Comparison of ENCODE assay signal across 17 mouse cellular contexts in the genomic region with DNA sequence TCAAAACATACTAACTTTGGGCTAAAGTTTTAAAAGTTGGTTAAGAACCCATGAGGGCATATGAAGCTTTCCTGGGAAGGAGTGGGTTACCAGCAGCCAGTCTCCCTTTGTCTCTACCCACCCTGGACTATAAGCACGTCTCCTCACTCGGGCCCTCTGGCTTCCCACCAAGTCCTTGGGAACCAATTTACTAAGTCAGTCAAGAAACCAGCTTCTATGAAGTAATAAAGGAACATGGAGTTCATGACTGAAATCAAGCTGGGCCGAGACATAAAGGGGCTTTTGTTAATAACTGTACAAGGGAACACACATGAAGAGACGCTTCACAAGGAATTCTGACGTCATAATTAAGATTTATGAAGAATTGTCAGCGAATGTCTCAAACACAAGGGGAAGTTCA. TPM values are rescaled to one million over a fixed set of nuclear protein-coding genes. Genes with fewer than 3 reads are reported as not detected.
DNase-seq lines count a peak whose midpoint lies in the region; ATAC-seq and TF ChIP-seq lines count a peak whose summit lies in the region.
"Had no signal": no experiment of that assay in that cellular context is flagged by ENCODE, and none has a peak within 500 bp of the region (broad histone marks: within the 10 kb centered on the region; RNA-seq: fewer than 3 reads in every experiment).

No protein-coding gene starts in this region.

- H3K27ac ChIP-seq in forebrain, embryonic 15.5 days (replicated peaks), result peak overlapping the region; percentile 53
- no peak overlapping the region for H3K27ac ChIP-seq in forebrain, embryonic 11.5 days (ENCODE audit: low read depth, low read length)
- no peak overlapping the region for H3K27ac ChIP-seq in intestine, embryonic 15.5 days
- no peak overlapping the region for H3K27ac ChIP-seq in intestine, postnatal 0 days (ENCODE audit: low read depth, low read length)
- H3K27ac ChIP-seq in hindbrain, embryonic 16.5 days (ENCODE audit: low read depth, low read length), result no peak overlapping the region
- H3K27ac ChIP-seq: embryonic facial prominence, embryonic 13.5 days; liver, embryonic 15.5 days; stomach, embryonic 15.5 days had no signal

- 26% methylated on average over 6 of the region's 6 CpGs for WGBS in forebrain, embryonic 15.5 days
- 71% methylated on average over 6 of the region's 6 CpGs for WGBS in forebrain, embryonic 11.5 days
- WGBS in intestine, embryonic 15.5 days, result 71% methylated on average over 6 of the region's 6 CpGs
- 79% methylated on average over 6 of the region's 6 CpGs for WGBS in intestine, postnatal 0 days
- WGBS in hindbrain, embryonic 16.5 days, result 46% methylated on average over 6 of the region's 6 CpGs

- DNase-seq in forebrain, embryonic 11.5 days (ENCODE audit: low spot score), result no peak
- DNase-seq in adipocyte (ENCODE audit: low spot score), result peak; percentile 50
- DNase-seq in layer of hippocampus, postnatal 14 days (ENCODE audit: low spot score in 2 of 2), result no peak
- no peak for DNase-seq in spleen, postnatal 10 days (ENCODE audit: low spot score in 2 of 2)
- DNase-seq: cerebellum, postnatal 25 days; kidney, adult 18-20 months; thymus, postnatal 4 days had no signal

- no peaks in the 10 kb centered on the region for H3K36me3 ChIP-seq in forebrain, embryonic 15.5 days
- H3K36me3 ChIP-seq in forebrain, embryonic 11.5 days (ENCODE audit: control insufficient read depth, insufficient read depth, low read length), result no peaks in the 10 kb centered on the region
- H3K36me3 ChIP-seq in intestine, embryonic 15.5 days, result no peaks in the 10 kb centered on the region
- no peaks in the 10 kb centered on the region for H3K36me3 ChIP-seq in intestine, postnatal 0 days (ENCODE audit: control insufficient read depth, insufficient read depth)
- no peaks in the 10 kb centered on the region for H3K36me3 ChIP-seq in hindbrain, embryonic 16.5 days (ENCODE audit: control insufficient read depth, insufficient read depth, low read length)
- H3K36me3 ChIP-seq: embryonic facial prominence, embryonic 13.5 days; liver, embryonic 15.5 days; stomach, embryonic 15.5 days had no signal

- no peaks in the 10 kb centered on the region for H3K9me3 ChIP-seq in forebrain, embryonic 15.5 days
- H3K9me3 ChIP-seq in forebrain, embryonic 11.5 days (ENCODE audit: control insufficient read depth, low read length), result no peaks in the 10 kb centered on the region
- H3K9me3 ChIP-seq in intestine, embryonic 15.5 days, result no peaks in the 10 kb centered on the region
- H3K9me3 ChIP-seq in intestine, postnatal 0 days (ENCODE audit: control insufficient read depth), result no peaks in the 10 kb centered on the region
- no peaks in the 10 kb centered on the region for H3K9me3 ChIP-seq in hindbrain, embryonic 16.5 days (ENCODE audit: control insufficient read depth, low read length)
- H3K9me3 ChIP-seq: embryonic facial prominence, embryonic 13.5 days; liver, embryonic 15.5 days; stomach, embryonic 15.5 days had no signal

- no peak overlapping the region for H3K4me3 ChIP-seq in forebrain, embryonic 15.5 days
- no peak overlapping the region for H3K4me3 ChIP-seq in forebrain, embryonic 11.5 days (ENCODE audit: low read depth, low read length)
- no peak overlapping the region for H3K4me3 ChIP-seq in intestine, embryonic 15.5 days (replicated peaks)
- H3K4me3 ChIP-seq in intestine, postnatal 0 days (ENCODE audit: low read depth, low read length), result no peak overlapping the region
- H3K4me3 ChIP-seq in hindbrain, embryonic 16.5 days (ENCODE audit: low read length), result no peak overlapping the region
- H3K4me3 ChIP-seq: embryonic facial prominence, embryonic 13.5 days; liver, embryonic 15.5 days; stomach, embryonic 15.5 days had no signal

- peaks cover 11% of the 10 kb centered on the region for H3K4me1 ChIP-seq in forebrain, embryonic 15.5 days
- 0 out of 2 replicates have a peak, but pooled peaks cover 2% of the 10 kb centered on the region for H3K4me1 ChIP-seq in forebrain, embryonic 11.5 days (replicated peaks; ENCODE audit: control insufficient read depth, insufficient read depth, low read length)
- H3K4me1 ChIP-seq in intestine, embryonic 15.5 days (replicated peaks), result 0 out of 2 replicates have a peak, but pooled peaks cover 3% of the 10 kb centered on the region
- H3K4me1 ChIP-seq in intestine, postnatal 0 days (replicated peaks; ENCODE audit: control insufficient read depth, insufficient read depth, low read length), result no peaks in the 10 kb centered on the region
- no peaks in the 10 kb centered on the region for H3K4me1 ChIP-seq in hindbrain, embryonic 16.5 days (ENCODE audit: control insufficient read depth, insufficient read depth, low read depth, low read length)
- H3K4me1 ChIP-seq: liver, embryonic 15.5 days had no signal

- TF ChIP-seq CTCF in intestine, postnatal 0 days (IDR thresholded peaks at IDR 0.05; ENCODE audit: low read depth), result no peak

- H3K4me2 ChIP-seq in forebrain, embryonic 15.5 days (replicated peaks), result no peak overlapping the region
- no peak overlapping the region for H3K4me2 ChIP-seq in forebrain, embryonic 11.5 days (ENCODE audit: low read depth, low read length, severe bottlenecking)
- no peak overlapping the region for H3K4me2 ChIP-seq in intestine, embryonic 15.5 days (replicated peaks)
- no peak overlapping the region for H3K4me2 ChIP-seq in intestine, postnatal 0 days (replicated peaks; ENCODE audit: low read depth)
- H3K4me2 ChIP-seq in hindbrain, embryonic 16.5 days (ENCODE audit: low read length), result no peak overlapping the region
- H3K4me2 ChIP-seq: embryonic facial prominence, embryonic 13.5 days; liver, embryonic 15.5 days; stomach, embryonic 15.5 days had no signal

- H3K27me3 ChIP-seq in forebrain, embryonic 15.5 days, result no peaks in the 10 kb centered on the region
- H3K27me3 ChIP-seq in forebrain, embryonic 11.5 days (ENCODE audit: control insufficient read depth, insufficient read depth, low read length), result no peaks in the 10 kb centered on the region
- no peaks in the 10 kb centered on the region for H3K27me3 ChIP-seq in intestine, embryonic 15.5 days (replicated peaks)
- H3K27me3 ChIP-seq in intestine, postnatal 0 days (replicated peaks; ENCODE audit: control insufficient read depth, insufficient read depth, low read length), result no peaks in the 10 kb centered on the region
- H3K27me3 ChIP-seq in hindbrain, embryonic 16.5 days (replicated peaks; ENCODE audit: control insufficient read depth, insufficient read depth, low read length), result no peaks in the 10 kb centered on the region
- H3K27me3 ChIP-seq: embryonic facial prominence, embryonic 13.5 days; liver, embryonic 15.5 days; stomach, embryonic 15.5 days had no signal

- ATAC-seq in forebrain, embryonic 15.5 days (replicated peaks), result peak; percentile 74
- ATAC-seq in forebrain, embryonic 11.5 days (replicated peaks; ENCODE audit: low FRiP score), result no peak
- peak; percentile 17; the same call in 1 of the 2 replicates for ATAC-seq in intestine, embryonic 15.5 days
- no peak for ATAC-seq in intestine, postnatal 0 days
- ATAC-seq in hindbrain, embryonic 16.5 days, result peak; percentile 52; the same call in 1 of the 2 replicates

- H3K9ac ChIP-seq in forebrain, embryonic 15.5 days (replicated peaks), result no peak overlapping the region
- no peak overlapping the region for H3K9ac ChIP-seq in forebrain, embryonic 11.5 days (ENCODE audit: low read length)
- no peak overlapping the region for H3K9ac ChIP-seq in intestine, embryonic 15.5 days
- H3K9ac ChIP-seq in intestine, postnatal 0 days (ENCODE audit: low read depth, low read length), result no peak overlapping the region
- no peak overlapping the region for H3K9ac ChIP-seq in hindbrain, embryonic 16.5 days (ENCODE audit: low read depth, low read length)
- H3K9ac ChIP-seq: embryonic facial prominence, embryonic 13.5 days; liver, embryonic 15.5 days; stomach, embryonic 15.5 days had no signal

RNA-seq across cellular contexts. Expression of gene Wwtr1, which starts 41.3 kb away (rescaled TPM):
- 10.7 TPM in 2 replicates for polyA plus RNA-seq in forebrain, embryonic 15.5 days (2015; fragmentation: Nextera tagmentation; extraction: Ambion mirVana)
- 11.2 and 12.1 TPM in 2 replicates for polyA plus RNA-seq in forebrain, embryonic 11.5 days (2014; fragmentation: Nextera tagmentation; extraction: Ambion mirVana)
- 15.1 and 16.3 TPM in 2 replicates for polyA plus RNA-seq in intestine, embryonic 15.5 days (2015; fragmentation: Nextera tagmentation; extraction: Ambion mirVana)
- polyA plus RNA-seq in intestine, postnatal 0 days (2015; fragmentation: Nextera tagmentation; extraction: Ambion mirVana), result 13.6 and 14.6 TPM in 2 replicates
- polyA plus RNA-seq in hindbrain, embryonic 16.5 days (2015; fragmentation: Nextera tagmentation; extraction: Ambion mirVana), result 7.9 and 8.6 TPM in 2 replicates
- 10 to 100 TPM; 20.3 to 22.0 TPM for total RNA-seq in layer of hippocampus, postnatal 14 days (2021)
- total RNA-seq: granulocyte monocyte progenitor cell, adult 5-6 weeks; megakaryocyte progenitor cell, adult 5-6 weeks; MEL had no signal

Comparison
In these comparisons a context has a peak if more than half of its experiments do, and no peak if none do; other contexts are left out.
1. ATAC-seq: peak in forebrain, embryonic 15.5 days (single experiment), intestine, embryonic 15.5 days (single experiment) and hindbrain, embryonic 16.5 days (single experiment); none in forebrain, embryonic 11.5 days (single experiment) and intestine, postnatal 0 days (single experiment).